Mouse (Mus musculus): ENCODE data around the gene Tfe3.

DNA sequence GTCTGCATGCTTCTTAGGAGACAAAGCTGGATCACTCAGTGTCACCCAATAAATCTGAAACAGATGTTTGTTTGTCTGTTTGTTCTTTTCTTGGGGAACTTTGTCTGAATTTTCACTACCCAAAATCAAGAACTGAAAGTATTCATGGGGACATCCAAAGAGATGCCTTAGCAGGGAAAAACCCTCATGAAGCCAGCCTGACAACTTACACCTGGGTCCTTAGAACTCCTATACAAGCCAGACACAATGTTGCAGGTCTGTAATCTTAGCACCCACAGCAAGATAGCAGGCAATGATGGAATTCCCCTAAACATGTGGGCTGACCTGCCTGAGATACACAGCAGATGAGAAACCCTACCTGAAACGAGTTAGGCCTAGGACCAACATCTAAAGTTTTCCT is 17.4 kb upstream of the Tfe3 start:
- TF ChIP-seq EP300 (IDR thresholded peaks at IDR 0.05; ENCODE audit: low read depth) (no peak), CTCF (IDR thresholded peaks at IDR 0.05; ENCODE audit: low read depth) (no peak)

Data from liver, embryonic 14.5 days (tissue).